Mouse (Mus musculus): ENCODE data around the gene Akap8. TPM values are rescaled to one million over a fixed set of nuclear protein-coding genes. Genes with fewer than 3 reads are reported as not detected.

Akap8 gene
- polyA plus RNA-seq, 1 experiment, result 14.0 TPM

DNA sequence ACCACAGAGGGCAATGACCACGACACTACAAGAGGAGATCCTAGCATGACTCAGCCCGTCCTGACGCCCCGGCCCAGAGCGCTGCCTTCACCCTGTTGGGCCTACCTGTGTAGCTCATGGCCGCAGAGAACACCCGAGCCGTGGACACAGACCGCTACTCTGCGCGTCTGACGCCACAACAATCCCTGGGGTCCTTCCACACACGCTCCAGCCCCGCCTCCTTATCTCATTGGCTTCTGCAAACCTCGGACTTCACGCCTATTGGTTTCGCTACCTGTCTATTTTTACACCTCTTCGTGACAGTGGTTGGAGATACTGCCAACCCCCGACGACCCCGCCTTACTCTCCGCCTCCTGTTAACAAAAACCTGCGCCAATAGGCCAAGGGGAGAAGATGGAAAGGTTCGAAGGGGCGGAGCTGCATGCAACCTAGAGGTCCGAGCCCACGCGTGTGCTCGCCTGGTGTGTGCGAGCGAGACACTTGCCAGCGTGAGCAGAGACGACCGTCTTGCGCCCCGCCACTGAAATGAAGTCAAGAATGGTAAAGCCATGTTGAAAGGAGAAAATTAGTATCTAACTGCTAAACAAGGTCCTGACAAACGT is 29.4 kb upstream of the Akap8 start, which contains the start of gene Akap8l:
TSS of gene Akap8l (minus strand) at position 226 of the 602 bp plus-strand sequence.
- H3K4me2 ChIP-seq (ENCODE audit: low read depth), result peak within 1 kb of the TSS; percentile 92
- peak within 1 kb of the TSS; percentile 98 for H3K4me3 ChIP-seq
- H3ac ChIP-seq (ENCODE audit: control insufficient read depth, insufficient read length), result peak within 1 kb of the TSS; percentile 40
- TF ChIP-seq POLR2AphosphoS2 (IDR thresholded peaks at IDR 0.05; ENCODE audit: insufficient read length, low read depth) (peak; percentile 93), SRF (IDR thresholded peaks at IDR 0.05; ENCODE audit: control insufficient read depth, insufficient read length, low read depth) (peak; percentile 54), TCF3 (IDR thresholded peaks at IDR 0.05; ENCODE audit: insufficient read length, low read depth) (no peak), MYOG (IDR thresholded peaks at IDR 0.05; ENCODE audit: control insufficient read depth in 1 of 3, insufficient read depth in 1 of 3, insufficient read length in 2 of 3, low read depth in 2 of 3) (no peak), POLR2A (IDR thresholded peaks at IDR 0.05; ENCODE audit: insufficient read length, low read depth) (peak; percentile 81), USF1 (IDR thresholded peaks at IDR 0.05; ENCODE audit: low read depth) (no peak), REST (IDR thresholded peaks at IDR 0.05; ENCODE audit: insufficient read depth, insufficient read length) (no peak), TCF12 (IDR thresholded peaks at IDR 0.05; ENCODE audit: insufficient read depth, poor library complexity, severe bottlenecking) (no peak), E2F4 (IDR thresholded peaks at IDR 0.05; ENCODE audit: insufficient read depth) (no peak), MYOD1 (IDR thresholded peaks at IDR 0.05; ENCODE audit: control insufficient read depth in 1 of 3, insufficient read length in 2 of 3, low read depth in 2 of 3) (no peak), MAX (IDR thresholded peaks at IDR 0.05; ENCODE audit: low read depth) (no peak), CEBPB (IDR thresholded peaks at IDR 0.05; ENCODE audit: insufficient read depth, poor library complexity, severe bottlenecking) (no peak)
- H3K27me3 ChIP-seq (ENCODE audit: control insufficient read depth, insufficient read depth, insufficient read length), result no peaks in the 10 kb centered on the region
- H3K36me3 ChIP-seq (ENCODE audit: control insufficient read depth, insufficient read depth), result peaks cover 8% of the 10 kb centered on the region
- peaks cover 31% of the 10 kb centered on the region for H3K79me2 ChIP-seq (ENCODE audit: control insufficient read depth, insufficient read depth)

DNA sequence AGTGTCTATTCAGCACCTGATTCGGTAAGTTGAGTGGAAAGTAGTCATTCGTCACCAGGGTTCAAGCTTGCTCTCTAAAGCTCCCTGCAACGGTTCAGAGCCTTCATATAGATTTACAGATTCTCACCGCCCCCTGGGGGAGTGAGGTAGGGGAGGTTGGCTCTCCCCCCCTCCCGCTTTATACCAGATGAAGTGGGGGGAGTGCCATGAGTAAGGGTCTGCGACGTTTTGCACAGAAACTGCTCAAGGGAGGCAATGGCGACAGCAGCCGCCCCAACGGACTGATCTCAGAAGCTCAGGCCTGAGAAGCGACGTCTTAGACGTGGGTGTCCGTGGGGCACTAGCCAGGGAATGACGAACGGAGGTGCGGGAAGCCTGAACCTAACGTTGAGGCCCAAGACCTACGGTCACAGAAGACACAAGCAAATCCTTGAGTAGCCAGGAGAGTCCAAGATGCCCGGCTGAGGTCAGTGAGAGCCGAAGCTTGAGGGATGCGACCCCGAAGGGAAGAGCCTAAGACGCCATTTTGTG is 28.9 kb upstream of the Akap8 start:
- Histone ChIP-seq H3ac (ENCODE audit: control insufficient read depth, insufficient read length) (peak overlapping the region; percentile 40), H3K36me3 (ENCODE audit: control insufficient read depth, insufficient read depth) (peaks cover 2% of the 10 kb centered on the region), H3K4me3 (peak overlapping the region; percentile 98), H3K4me2 (ENCODE audit: low read depth) (peak overlapping the region; percentile 92), H3K79me2 (ENCODE audit: control insufficient read depth, insufficient read depth) (peaks cover 31% of the 10 kb centered on the region), H3K27me3 (ENCODE audit: control insufficient read depth, insufficient read depth, insufficient read length) (no peaks in the 10 kb centered on the region)
- no peak for TF ChIP-seq POLR2A (IDR thresholded peaks at IDR 0.05; ENCODE audit: insufficient read length, low read depth)

DNA sequence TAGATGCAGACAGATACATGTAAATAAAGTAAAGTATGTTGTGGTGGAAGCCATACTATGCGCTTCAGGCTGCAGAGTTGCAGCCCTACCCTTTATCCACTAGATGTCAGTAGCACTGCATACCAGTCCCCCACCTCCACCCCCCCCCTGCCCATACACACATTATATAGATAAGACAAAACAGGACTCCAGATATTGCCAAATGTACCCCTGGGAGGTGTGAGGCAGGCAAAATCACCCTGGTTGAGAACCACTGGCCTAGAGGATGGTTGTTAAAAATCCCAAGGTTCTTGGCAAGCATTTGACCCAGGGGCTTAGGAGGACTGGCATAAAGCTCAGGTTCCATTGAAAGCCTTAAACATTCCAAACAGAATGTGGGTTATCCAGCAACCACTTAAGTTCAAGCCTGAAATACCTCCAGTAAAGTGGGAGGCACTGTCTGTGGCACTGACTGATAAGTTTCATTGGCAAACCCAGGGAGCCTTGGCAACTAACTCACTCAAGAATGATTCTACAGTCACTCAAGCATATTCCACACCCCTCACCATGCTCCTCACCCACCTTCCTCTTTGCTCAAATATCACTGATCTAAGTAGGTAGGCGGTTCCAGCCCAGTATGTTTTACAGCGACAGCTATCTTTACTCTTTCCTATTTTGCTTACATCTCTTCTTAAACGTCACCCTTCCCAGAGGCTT is 28.1 kb upstream of the Akap8 start:
- H3K4me2 ChIP-seq (ENCODE audit: low read depth), result peak overlapping the region; percentile 92
- peak overlapping the region; percentile 98 for H3K4me3 ChIP-seq
- peaks cover 6% of the 10 kb centered on the region for H3K36me3 ChIP-seq (ENCODE audit: control insufficient read depth, insufficient read depth)
- no peaks in the 10 kb centered on the region for H3K27me3 ChIP-seq (ENCODE audit: control insufficient read depth, insufficient read depth, insufficient read length)
- H3K79me2 ChIP-seq (ENCODE audit: control insufficient read depth, insufficient read depth), result peaks cover 31% of the 10 kb centered on the region
- peak overlapping the region; percentile 40 for H3ac ChIP-seq (ENCODE audit: control insufficient read depth, insufficient read length)
- TF ChIP-seq CEBPB (IDR thresholded peaks at IDR 0.05; ENCODE audit: insufficient read depth, poor library complexity, severe bottlenecking) (no peak), TCF3 (IDR thresholded peaks at IDR 0.05; ENCODE audit: insufficient read length, low read depth) (no peak), USF1 (IDR thresholded peaks at IDR 0.05; ENCODE audit: low read depth) (no peak), POLR2AphosphoS2 (IDR thresholded peaks at IDR 0.05; ENCODE audit: insufficient read length, low read depth) (no peak), E2F4 (IDR thresholded peaks at IDR 0.05; ENCODE audit: insufficient read depth) (no peak), MAX (IDR thresholded peaks at IDR 0.05; ENCODE audit: low read depth) (no peak), TCF12 (IDR thresholded peaks at IDR 0.05; ENCODE audit: insufficient read depth, poor library complexity, severe bottlenecking) (no peak), MYOD1 (IDR thresholded peaks at IDR 0.05; ENCODE audit: control insufficient read depth in 1 of 3, insufficient read length in 2 of 3, low read depth in 2 of 3) (no peak), SRF (IDR thresholded peaks at IDR 0.05; ENCODE audit: control insufficient read depth, insufficient read length, low read depth) (no peak), POLR2A (IDR thresholded peaks at IDR 0.05; ENCODE audit: insufficient read length, low read depth) (no peak)

DNA sequence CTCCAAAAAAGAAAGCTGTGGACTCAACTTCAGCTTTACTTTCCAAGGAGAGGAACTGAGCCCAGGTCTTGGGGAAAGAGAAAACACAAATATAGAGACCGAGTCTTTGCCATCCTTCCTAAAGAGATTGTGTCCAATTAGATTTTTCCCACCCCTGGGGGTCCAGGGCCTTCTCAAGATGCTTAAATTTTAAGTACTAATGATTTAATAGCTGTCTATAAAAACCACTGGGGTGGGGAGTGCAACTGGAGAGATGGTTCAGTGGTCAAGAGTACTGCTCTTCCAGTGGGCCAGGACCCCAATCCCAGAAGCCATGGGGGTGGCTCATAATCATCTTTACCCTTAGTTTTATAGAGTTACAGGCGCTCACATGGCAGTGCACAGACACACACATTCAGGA is 27.4 kb upstream of the Akap8 start:
- Histone ChIP-seq H3K36me3 (ENCODE audit: control insufficient read depth, insufficient read depth) (peaks cover 6% of the 10 kb centered on the region), H3K27me3 (ENCODE audit: control insufficient read depth, insufficient read depth, insufficient read length) (no peaks in the 10 kb centered on the region), H3K79me2 (ENCODE audit: control insufficient read depth, insufficient read depth) (peaks cover 31% of the 10 kb centered on the region), H3ac (ENCODE audit: control insufficient read depth, insufficient read length) (no peak overlapping the region), H3K4me2 (ENCODE audit: low read depth) (peak overlapping the region; percentile 92), H3K4me3 (no peak overlapping the region)
- TF ChIP-seq TCF12 (IDR thresholded peaks at IDR 0.05; ENCODE audit: insufficient read depth, poor library complexity, severe bottlenecking) (no peak), USF1 (IDR thresholded peaks at IDR 0.05; ENCODE audit: low read depth) (no peak), TCF3 (IDR thresholded peaks at IDR 0.05; ENCODE audit: insufficient read length, low read depth) (no peak), POLR2AphosphoS2 (IDR thresholded peaks at IDR 0.05; ENCODE audit: insufficient read length, low read depth) (no peak), E2F4 (IDR thresholded peaks at IDR 0.05; ENCODE audit: insufficient read depth) (no peak), SRF (IDR thresholded peaks at IDR 0.05; ENCODE audit: control insufficient read depth, insufficient read length, low read depth) (no peak), POLR2A (IDR thresholded peaks at IDR 0.05; ENCODE audit: insufficient read length, low read depth) (no peak), MYOD1 (IDR thresholded peaks at IDR 0.05; ENCODE audit: control insufficient read depth in 1 of 3, insufficient read length in 2 of 3, low read depth in 2 of 3) (no peak), MAX (IDR thresholded peaks at IDR 0.05; ENCODE audit: low read depth) (no peak), MYOG (IDR thresholded peaks at IDR 0.05; ENCODE audit: control insufficient read depth in 1 of 3, insufficient read depth in 1 of 3, insufficient read length in 2 of 3, low read depth in 2 of 3) (no peak), CEBPB (IDR thresholded peaks at IDR 0.05; ENCODE audit: insufficient read depth, poor library complexity, severe bottlenecking) (no peak), REST (IDR thresholded peaks at IDR 0.05; ENCODE audit: insufficient read depth, insufficient read length) (no peak)

Data from myocyte (in vitro differentiated cells).